Mouse (Mus musculus): ENCODE measurements around the gene Dcst2. TPM values are rescaled to one million over a fixed set of nuclear protein-coding genes. Genes with fewer than 3 reads are reported as not detected.

The Dcst2 gene
- total RNA-seq, 4 experiments from 2014 or later: 0.43 to 0.78 (median 0.46) TPM

GRCm38 (mm10) chr3:89388901-89389740, 27.3 kb downstream of the Dcst2 start:
- no peak for DNase-seq

GRCm38 (mm10) chr3:89390111-89390515, 28.3 kb downstream of the Dcst2 start:
- DNase-seq: peak; percentile 86

GRCm38 (mm10) chr3:89390699-89391662, 29.2 kb downstream of the Dcst2 start:
- no peak for DNase-seq

- peak; percentile 80 for DNase-seq
Measured at GRCm38 (mm10) chr3:89391663-89392511, 30.1 kb downstream of the Dcst2 start.

GRCm38 (mm10) chr3:89392871-89393311, 31.1 kb downstream of the Dcst2 start:
- DNase-seq: no peak

GRCm38 (mm10) chr3:89393605-89394004, 31.8 kb downstream of the Dcst2 start:
- DNase-seq: peak; percentile 99

GRCm38 (mm10) chr3:89394006-89394893, 32.5 kb downstream of the Dcst2 start, which contains the start of gene Zbtb7b:
Zbtb7b (minus strand) TSS chr3:89394776.
- peak; percentile 87 for DNase-seq

GRCm38 (mm10) chr3:89394894-89395256, 33.1 kb downstream of the Dcst2 start:
- peak; percentile 87 for DNase-seq

- DNase-seq: no peak
Measured at GRCm38 (mm10) chr3:89395419-89395805, 33.6 kb downstream of the Dcst2 start.

GRCm38 (mm10) chr3:89395806-89396653, 34.3 kb downstream of the Dcst2 start:
- DNase-seq: no peak

- no peak for DNase-seq
Measured at GRCm38 (mm10) chr3:89396654-89397005, 34.9 kb downstream of the Dcst2 start.

- no peak for DNase-seq
Measured at GRCm38 (mm10) chr3:89401329-89401728, 39.6 kb downstream of the Dcst2 start.

GRCm38 (mm10) chr3:89402693-89403092, 40.9 kb downstream of the Dcst2 start, which contains the start of gene Lenep:
Lenep (minus strand) TSS chr3:89402793.
- DNase-seq: no peak

GRCm38 (mm10) chr3:89406887-89407286, 45.1 kb downstream of the Dcst2 start:
- no peak for DNase-seq

- DNase-seq: no peak
Measured at GRCm38 (mm10) chr3:89408448-89408847, 46.7 kb downstream of the Dcst2 start.

- DNase-seq: no peak
Measured at GRCm38 (mm10) chr3:89409701-89410100, 47.9 kb downstream of the Dcst2 start.

GRCm38 (mm10) chr3:89410864-89411263, 49.1 kb downstream of the Dcst2 start:
- DNase-seq: no peak

- DNase-seq: peak; percentile 99
Measured at GRCm38 (mm10) chr3:89411490-89412393, 50.0 kb downstream of the Dcst2 start, which contains the start of gene Flad1. Flad1 (minus strand) TSS chr3:89411870.

GRCm38 (mm10) chr3:89416158-89416557, 54.4 kb downstream of the Dcst2 start:
- DNase-seq: no peak
